In the genomic region with DNA sequence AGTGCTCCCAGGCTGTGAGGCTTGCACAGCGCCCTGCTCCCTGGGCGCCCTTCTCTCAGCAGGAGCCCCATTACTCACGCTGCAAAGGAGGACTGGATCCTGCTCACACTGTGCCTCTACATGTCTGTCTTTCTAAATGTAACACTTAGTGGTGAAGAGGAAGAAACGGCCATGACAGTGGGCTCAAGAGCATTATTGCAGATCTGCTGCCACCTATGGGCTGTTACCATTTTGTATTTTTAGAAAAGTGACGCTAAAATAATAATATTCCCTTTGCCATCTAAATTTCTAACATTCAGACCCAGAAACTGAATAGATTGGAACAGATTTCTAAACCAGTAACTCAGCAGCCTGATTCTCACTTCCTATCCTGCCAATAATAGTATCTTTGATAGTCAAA, we compare ENCODE assay signal across 18 mouse cellular contexts. TPM values are rescaled to one million over a fixed set of nuclear protein-coding genes. Genes with fewer than 3 reads are reported as not detected.
DNase-seq lines count a peak whose midpoint lies in the region; ATAC-seq and TF ChIP-seq lines count a peak whose summit lies in the region.
"Had no signal": no experiment of that assay in that cellular context is flagged by ENCODE, and none has a peak within 500 bp of the region (broad histone marks: within the 10 kb centered on the region; RNA-seq: fewer than 3 reads in every experiment).

No protein-coding gene starts in this region.

- no peak overlapping the region for H3K4me3 ChIP-seq in forebrain, embryonic 11.5 days (ENCODE audit: low read depth, low read length)
- no peak overlapping the region for H3K4me3 ChIP-seq in forebrain, embryonic 15.5 days
- no peak overlapping the region for H3K4me3 ChIP-seq in heart, postnatal 0 days (ENCODE audit: low read depth, low read length)
- H3K4me3 ChIP-seq in midbrain, postnatal 0 days (ENCODE audit: low read depth, low read length) = no peak overlapping the region
- no peak overlapping the region for H3K4me3 ChIP-seq in midbrain, embryonic 16.5 days (ENCODE audit: low read depth, low read length)
- H3K4me3 ChIP-seq in stomach, postnatal 0 days (ENCODE audit: low read depth, low read length) = no peak overlapping the region
- H3K4me3 ChIP-seq: limb, embryonic 12.5 days; neural tube, embryonic 15.5 days had no signal

- no peaks in the 10 kb centered on the region for H3K4me1 ChIP-seq in forebrain, embryonic 11.5 days (replicated peaks; ENCODE audit: control insufficient read depth, insufficient read depth, low read length)
- H3K4me1 ChIP-seq in forebrain, embryonic 15.5 days = 0 out of 2 replicates have a peak, but pooled peaks cover 3% of the 10 kb centered on the region
- no peaks in the 10 kb centered on the region for H3K4me1 ChIP-seq in heart, postnatal 0 days (ENCODE audit: control insufficient read depth, insufficient read depth)
- no peaks in the 10 kb centered on the region for H3K4me1 ChIP-seq in midbrain, postnatal 0 days (ENCODE audit: insufficient read depth, low read length)
- H3K4me1 ChIP-seq in midbrain, embryonic 16.5 days (ENCODE audit: control insufficient read depth, insufficient read depth, low read length) = no peaks in the 10 kb centered on the region
- H3K4me1 ChIP-seq in stomach, postnatal 0 days (replicated peaks; ENCODE audit: control insufficient read depth, insufficient read depth) = no peaks in the 10 kb centered on the region
- H3K4me1 ChIP-seq: limb, embryonic 12.5 days; neural tube, embryonic 15.5 days had no signal

- H3K27ac ChIP-seq in forebrain, embryonic 11.5 days (ENCODE audit: low read depth, low read length) = no peak overlapping the region
- H3K27ac ChIP-seq in forebrain, embryonic 15.5 days (replicated peaks) = no peak overlapping the region
- no peak overlapping the region for H3K27ac ChIP-seq in heart, postnatal 0 days (ENCODE audit: low read depth)
- H3K27ac ChIP-seq in midbrain, postnatal 0 days (ENCODE audit: low read depth, low read length) = no peak overlapping the region
- no peak overlapping the region for H3K27ac ChIP-seq in midbrain, embryonic 16.5 days (ENCODE audit: low read length)
- no peak overlapping the region for H3K27ac ChIP-seq in stomach, postnatal 0 days (replicated peaks)
- H3K27ac ChIP-seq: limb, embryonic 12.5 days; neural tube, embryonic 15.5 days had no signal

- TF ChIP-seq CTCF in heart, postnatal 0 days (IDR thresholded peaks at IDR 0.05; ENCODE audit: low read depth) = 0 out of 2 replicates have a peak, but pooled peaks have one; percentile 28
- peak; percentile 43 for TF ChIP-seq CTCF in midbrain, postnatal 0 days (IDR thresholded peaks at IDR 0.05)
- peak; percentile 34 for TF ChIP-seq CTCF in stomach, postnatal 0 days (IDR thresholded peaks at IDR 0.05; ENCODE audit: low read depth)

- no peaks in the 10 kb centered on the region for H3K9me3 ChIP-seq in forebrain, embryonic 11.5 days (ENCODE audit: control insufficient read depth, low read length)
- H3K9me3 ChIP-seq in forebrain, embryonic 15.5 days = no peaks in the 10 kb centered on the region
- H3K9me3 ChIP-seq in heart, postnatal 0 days (replicated peaks; ENCODE audit: control insufficient read depth, low read length) = no peaks in the 10 kb centered on the region
- no peaks in the 10 kb centered on the region for H3K9me3 ChIP-seq in midbrain, postnatal 0 days (ENCODE audit: low read length)
- H3K9me3 ChIP-seq in midbrain, embryonic 16.5 days (replicated peaks; ENCODE audit: control insufficient read depth, low read length, poor library complexity, severe bottlenecking) = no peaks in the 10 kb centered on the region
- no peaks in the 10 kb centered on the region for H3K9me3 ChIP-seq in stomach, postnatal 0 days (ENCODE audit: control insufficient read depth, low read length)
- H3K9me3 ChIP-seq: G1E; limb, embryonic 12.5 days; neural tube, embryonic 15.5 days had no signal

- intact Hi-C loops in heart, postnatal 25 days (cut with DNase I) = no loop called here

- H3K9ac ChIP-seq in forebrain, embryonic 11.5 days (ENCODE audit: low read length) = no peak overlapping the region
- H3K9ac ChIP-seq in forebrain, embryonic 15.5 days (replicated peaks) = no peak overlapping the region
- no peak overlapping the region for H3K9ac ChIP-seq in heart, postnatal 0 days (replicated peaks; ENCODE audit: low read depth, low read length)
- H3K9ac ChIP-seq in midbrain, postnatal 0 days (replicated peaks; ENCODE audit: low read length, poor library complexity, severe bottlenecking) = no peak overlapping the region
- H3K9ac ChIP-seq in midbrain, embryonic 16.5 days (ENCODE audit: low read depth, low read length) = no peak overlapping the region
- no peak overlapping the region for H3K9ac ChIP-seq in stomach, postnatal 0 days (ENCODE audit: low read length)
- H3K9ac ChIP-seq: limb, embryonic 12.5 days; neural tube, embryonic 15.5 days had no signal

- no peak for ATAC-seq in forebrain, embryonic 11.5 days (replicated peaks; ENCODE audit: low FRiP score)
- no peak for ATAC-seq in forebrain, embryonic 15.5 days (replicated peaks)
- ATAC-seq in heart, postnatal 0 days (ENCODE audit: insufficient read depth, low read depth) = no peak
- no peak for ATAC-seq in midbrain, postnatal 0 days (ENCODE audit: low FRiP score)
- no peak for ATAC-seq in midbrain, embryonic 16.5 days
- ATAC-seq in stomach, postnatal 0 days (ENCODE audit: low FRiP score, low TSS enrichment) = no peak

- no peaks in the 10 kb centered on the region for H3K27me3 ChIP-seq in forebrain, embryonic 11.5 days (ENCODE audit: control insufficient read depth, insufficient read depth, low read length)
- no peaks in the 10 kb centered on the region for H3K27me3 ChIP-seq in forebrain, embryonic 15.5 days
- H3K27me3 ChIP-seq in heart, postnatal 0 days (ENCODE audit: control insufficient read depth, insufficient read depth, low read length) = no peaks in the 10 kb centered on the region
- no peaks in the 10 kb centered on the region for H3K27me3 ChIP-seq in midbrain, postnatal 0 days (ENCODE audit: insufficient read depth, low read length)
- H3K27me3 ChIP-seq in midbrain, embryonic 16.5 days (ENCODE audit: control insufficient read depth, insufficient read depth, low read depth, low read length) = no peaks in the 10 kb centered on the region
- H3K27me3 ChIP-seq in stomach, postnatal 0 days (ENCODE audit: control insufficient read depth, insufficient read depth, low read length) = no peaks in the 10 kb centered on the region
- H3K27me3 ChIP-seq: limb, embryonic 12.5 days; neural tube, embryonic 15.5 days had no signal

- no peak overlapping the region for H3K4me2 ChIP-seq in forebrain, embryonic 11.5 days (ENCODE audit: low read depth, low read length, severe bottlenecking)
- H3K4me2 ChIP-seq in forebrain, embryonic 15.5 days (replicated peaks) = no peak overlapping the region
- no peak overlapping the region for H3K4me2 ChIP-seq in heart, postnatal 0 days (ENCODE audit: low read depth, low read length)
- no peak overlapping the region for H3K4me2 ChIP-seq in midbrain, postnatal 0 days (ENCODE audit: low read depth, low read length, poor library complexity, severe bottlenecking)
- H3K4me2 ChIP-seq in midbrain, embryonic 16.5 days (ENCODE audit: low read length) = no peak overlapping the region
- H3K4me2 ChIP-seq in stomach, postnatal 0 days (replicated peaks; ENCODE audit: low read depth) = no peak overlapping the region
- H3K4me2 ChIP-seq: limb, embryonic 12.5 days; neural tube, embryonic 15.5 days had no signal

- 68% methylated on average over 5 of the region's 5 CpGs for WGBS in forebrain, embryonic 11.5 days
- WGBS in forebrain, embryonic 15.5 days = 59% methylated on average over 5 of the region's 5 CpGs
- 41% methylated on average over 5 of the region's 5 CpGs for WGBS in heart, postnatal 0 days
- WGBS in midbrain, postnatal 0 days = 55% methylated on average over 5 of the region's 5 CpGs
- WGBS in midbrain, embryonic 16.5 days = 51% methylated on average over 5 of the region's 5 CpGs
- WGBS in stomach, postnatal 0 days = 75% methylated on average over 5 of the region's 5 CpGs

- peaks cover 2% of the 10 kb centered on the region; the same call in 1 of the 2 replicates for H3K36me3 ChIP-seq in forebrain, embryonic 11.5 days (ENCODE audit: control insufficient read depth, insufficient read depth, low read length)
- peaks cover 15% of the 10 kb centered on the region for H3K36me3 ChIP-seq in forebrain, embryonic 15.5 days
- peaks cover 34% of the 10 kb centered on the region for H3K36me3 ChIP-seq in heart, postnatal 0 days (replicated peaks; ENCODE audit: control insufficient read depth, insufficient read depth, low read length)
- H3K36me3 ChIP-seq in midbrain, postnatal 0 days (ENCODE audit: insufficient read depth, low read length) = peaks cover 6% of the 10 kb centered on the region
- H3K36me3 ChIP-seq in midbrain, embryonic 16.5 days (ENCODE audit: control insufficient read depth, insufficient read depth, low read length) = peaks cover 13% of the 10 kb centered on the region
- peaks cover 6% of the 10 kb centered on the region; the same call in 1 of the 2 replicates for H3K36me3 ChIP-seq in stomach, postnatal 0 days (ENCODE audit: control insufficient read depth, insufficient read depth, low read length)

- peak; percentile 45 for DNase-seq in forebrain, embryonic 11.5 days (ENCODE audit: low spot score)
- DNase-seq in heart, postnatal 0 days (ENCODE audit: low spot score) = no peak
- DNase-seq in heart, postnatal 25 days (ENCODE audit: low spot score) = no peak
- no peak for DNase-seq in midbrain, postnatal 0 days (ENCODE audit: low spot score)
- no peak for DNase-seq in stomach, postnatal 0 days (ENCODE audit: low spot score)
- no peak for DNase-seq in thymus, postnatal 0 days (ENCODE audit: low spot score)
- DNase-seq: B cell, adult 2 months; cerebellum, adult 18-20 months; gastrocnemius, postnatal 14 days; heart, postnatal 4 days; kidney, postnatal 25 days; right cerebral cortex, postnatal 14 days; thymus, adult 18-20 months had no signal

- no peak for TF ChIP-seq EP300 in heart, postnatal 0 days (IDR thresholded peaks at IDR 0.05; ENCODE audit: low read depth)
- no peak for TF ChIP-seq EP300 in stomach, postnatal 0 days (optimal IDR thresholded peaks at IDR 0.05)

RNA-seq across cellular contexts. Expression of a gene that starts 18.6 kb away (rescaled TPM):
- 166 and 173 TPM in 2 replicates for polyA plus RNA-seq in forebrain, embryonic 11.5 days (2014; fragmentation: Nextera tagmentation; extraction: Ambion mirVana)
- 148 and 166 TPM in 2 replicates for polyA plus RNA-seq in forebrain, embryonic 15.5 days (2015; fragmentation: Nextera tagmentation; extraction: Ambion mirVana)
- 28.9 and 43.9 TPM in 2 replicates for total RNA-seq in heart, postnatal 0 days (2014; rRNA removed; ENCODE audit: low replicate concordance)
- 322 and 335 TPM in 2 replicates for polyA plus RNA-seq in heart, postnatal 0 days (2015; fragmentation: Nextera tagmentation; extraction: Ambion mirVana)
- total RNA-seq in heart, postnatal 25 days (2021) = 100 to 1,000 TPM; 309 to 316 TPM
- total RNA-seq in midbrain, postnatal 0 days (2014; rRNA removed) = 17.2 and 49.9 TPM in 2 replicates
- polyA plus RNA-seq in midbrain, postnatal 0 days (2015; fragmentation: Nextera tagmentation; extraction: Ambion mirVana) = 134 and 136 TPM in 2 replicates
- polyA plus RNA-seq in midbrain, embryonic 16.5 days (2015; fragmentation: Nextera tagmentation; extraction: Ambion mirVana) = 116 and 126 TPM in 2 replicates
- polyA plus RNA-seq in stomach, postnatal 0 days (2015; fragmentation: Nextera tagmentation; extraction: Ambion mirVana) = 172 and 179 TPM in 2 replicates
- 181 and 185 TPM in 2 replicates for polyA plus RNA-seq in thymus, postnatal 0 days (2015; fragmentation: Nextera tagmentation; extraction: Ambion mirVana)

RNA-seq across cellular contexts. Expression of a gene that starts 18.9 kb away (rescaled TPM):
- 51.4 and 53.2 TPM in 2 replicates for polyA plus RNA-seq in forebrain, embryonic 11.5 days (2014; fragmentation: Nextera tagmentation; extraction: Ambion mirVana)
- 48.1 and 49.6 TPM in 2 replicates for polyA plus RNA-seq in forebrain, embryonic 15.5 days (2015; fragmentation: Nextera tagmentation; extraction: Ambion mirVana)
- 4.7 and 5.2 TPM in 2 replicates for total RNA-seq in heart, postnatal 0 days (2014; rRNA removed; ENCODE audit: low replicate concordance)
- 40.4 and 45.3 TPM in 2 replicates for polyA plus RNA-seq in heart, postnatal 0 days (2015; fragmentation: Nextera tagmentation; extraction: Ambion mirVana)
- 10 to 100 TPM; 44.2 to 46.0 TPM for total RNA-seq in heart, postnatal 25 days (2021)
- total RNA-seq in midbrain, postnatal 0 days (2014; rRNA removed) = 9.2 and 11.9 TPM in 2 replicates
- polyA plus RNA-seq in midbrain, postnatal 0 days (2015; fragmentation: Nextera tagmentation; extraction: Ambion mirVana) = 35.0 and 38.3 TPM in 2 replicates
- polyA plus RNA-seq in midbrain, embryonic 16.5 days (2015; fragmentation: Nextera tagmentation; extraction: Ambion mirVana) = 36.0 and 39.4 TPM in 2 replicates
- polyA plus RNA-seq in stomach, postnatal 0 days (2015; fragmentation: Nextera tagmentation; extraction: Ambion mirVana) = 24.4 and 27.8 TPM in 2 replicates
- 51.7 and 53.3 TPM in 2 replicates for polyA plus RNA-seq in thymus, postnatal 0 days (2015; fragmentation: Nextera tagmentation; extraction: Ambion mirVana)
